In genomic region chr7:96278378-96278777, GRCm38 (mm10) we compare ENCODE assay signal across 15 mouse cellular contexts.
DNase-seq lines count a peak whose midpoint lies in the region; ATAC-seq lines count a peak whose summit lies in the region.
"Had no signal": no experiment of that assay in that cellular context is flagged by ENCODE, and none has a peak within 500 bp of the region (broad histone marks: within the 10 kb centered on the region; RNA-seq: fewer than 3 reads in every experiment).

No protein-coding gene starts in this region.

- H3K36me3 ChIP-seq in midbrain, embryonic 11.5 days (ENCODE audit: control insufficient read depth, insufficient read depth, low read length): no peaks in the 10 kb centered on the region
- no peaks in the 10 kb centered on the region for H3K36me3 ChIP-seq in midbrain, embryonic 14.5 days (ENCODE audit: control insufficient read depth, insufficient read depth, low read length)
- no peaks in the 10 kb centered on the region for H3K36me3 ChIP-seq in midbrain, embryonic 13.5 days
- H3K36me3 ChIP-seq: heart, embryonic 15.5 days had no signal

- 59% methylated on average over 11 of the region's 11 CpGs for WGBS in midbrain, embryonic 11.5 days
- 71% methylated on average over 11 of the region's 11 CpGs for WGBS in midbrain, embryonic 14.5 days
- 56% methylated on average over 11 of the region's 11 CpGs for WGBS in midbrain, embryonic 13.5 days

- ATAC-seq in frontal cortex, adult (ENCODE audit: low TSS enrichment): 0 out of 2 replicates have a peak, but pooled peaks have one; percentile 32
- peak; percentile 69 for ATAC-seq in midbrain, embryonic 11.5 days (ENCODE audit: low FRiP score)
- no peak for ATAC-seq in midbrain, embryonic 14.5 days (ENCODE audit: low FRiP score, low TSS enrichment)
- ATAC-seq in midbrain, embryonic 13.5 days: no peak; the same call in 1 of the 2 replicates
- ATAC-seq: intestine, postnatal 0 days had no signal

- H3K27ac ChIP-seq in midbrain, embryonic 11.5 days (ENCODE audit: low read depth, low read length): no peak overlapping the region
- no peak overlapping the region for H3K27ac ChIP-seq in midbrain, embryonic 14.5 days (replicated peaks; ENCODE audit: low read depth, low read length)
- H3K27ac ChIP-seq in midbrain, embryonic 13.5 days: peak overlapping the region; percentile 19; the same call in 1 of the 2 replicates
- H3K27ac ChIP-seq: gastrocnemius, adult 2 months; heart, embryonic 15.5 days had no signal

- H3K9ac ChIP-seq in midbrain, embryonic 11.5 days (ENCODE audit: low read length): no peak overlapping the region
- H3K9ac ChIP-seq in midbrain, embryonic 14.5 days (replicated peaks; ENCODE audit: low read length): no peak overlapping the region
- H3K9ac ChIP-seq in midbrain, embryonic 13.5 days (replicated peaks): no peak overlapping the region; the same call in 1 of the 2 replicates
- H3K9ac ChIP-seq: heart, embryonic 15.5 days had no signal

- DNase-seq in frontal cortex, adult 2 months (ENCODE audit: extremely low spot score in 1 of 2, low spot score in 1 of 2): no peak
- DNase-seq in midbrain, embryonic 11.5 days (ENCODE audit: low spot score, missing footprints): peak; percentile 89
- no peak for DNase-seq in midbrain, embryonic 14.5 days
- no peak for DNase-seq in cerebellum, postnatal 25 days
- DNase-seq in layer of hippocampus, postnatal 14 days (ENCODE audit: low spot score in 2 of 2): no peak
- DNase-seq in embryo, embryonic 10 days (ENCODE audit: low spot score): no peak
- DNase-seq: adrenal gland, postnatal 10 days; cerebellum, adult 9-10 months; gastrocnemius, adult 2 months; heart, postnatal 36 days; kidney, postnatal 4 days had no signal

- H3K4me3 ChIP-seq in midbrain, embryonic 11.5 days (ENCODE audit: low read depth, low read length): no peak overlapping the region
- no peak overlapping the region for H3K4me3 ChIP-seq in midbrain, embryonic 14.5 days (replicated peaks; ENCODE audit: low read depth, low read length)
- H3K4me3 ChIP-seq in midbrain, embryonic 13.5 days (replicated peaks): no peak overlapping the region
- H3K4me3 ChIP-seq: gastrocnemius, adult 2 months; heart, embryonic 15.5 days had no signal

- no peaks in the 10 kb centered on the region; the same call in none of the 2 replicates for H3K27me3 ChIP-seq in midbrain, embryonic 11.5 days (ENCODE audit: control insufficient read depth, insufficient read depth, low read length)
- no peaks in the 10 kb centered on the region for H3K27me3 ChIP-seq in midbrain, embryonic 14.5 days (ENCODE audit: control insufficient read depth, insufficient read depth, low read length)
- H3K27me3 ChIP-seq in midbrain, embryonic 13.5 days: no peaks in the 10 kb centered on the region
- H3K27me3 ChIP-seq: heart, embryonic 15.5 days had no signal

- no peak overlapping the region for H3K4me2 ChIP-seq in midbrain, embryonic 11.5 days
- no peak overlapping the region for H3K4me2 ChIP-seq in midbrain, embryonic 14.5 days (ENCODE audit: low read length)
- H3K4me2 ChIP-seq in midbrain, embryonic 13.5 days (replicated peaks): no peak overlapping the region
- H3K4me2 ChIP-seq: heart, embryonic 15.5 days had no signal

- H3K9me3 ChIP-seq in midbrain, embryonic 11.5 days (ENCODE audit: control insufficient read depth, low read length): no peaks in the 10 kb centered on the region; the same call in 1 of the 2 replicates
- H3K9me3 ChIP-seq in midbrain, embryonic 14.5 days (ENCODE audit: control insufficient read depth, low read length): no peaks in the 10 kb centered on the region
- H3K9me3 ChIP-seq in midbrain, embryonic 13.5 days: 0 out of 2 replicates have a peak, but pooled peaks cover 5% of the 10 kb centered on the region
- H3K9me3 ChIP-seq: heart, embryonic 15.5 days had no signal

- H3K4me1 ChIP-seq in midbrain, embryonic 11.5 days (ENCODE audit: control insufficient read depth, insufficient read depth, low read length): peaks cover 13% of the 10 kb centered on the region
- peaks cover 14% of the 10 kb centered on the region for H3K4me1 ChIP-seq in midbrain, embryonic 14.5 days (ENCODE audit: control insufficient read depth, insufficient read depth, low read length)
- peaks cover 23% of the 10 kb centered on the region for H3K4me1 ChIP-seq in midbrain, embryonic 13.5 days (replicated peaks)
- H3K4me1 ChIP-seq: heart, embryonic 15.5 days had no signal

Comparison
In these comparisons a context has a peak if more than half of its experiments do, and no peak if none do; other contexts are left out.
1. ATAC-seq: peak in frontal cortex, adult (single experiment) and midbrain, embryonic 11.5 days (single experiment); none in midbrain, embryonic 14.5 days (single experiment) and midbrain, embryonic 13.5 days (single experiment).